Mouse (Mus musculus) frontal cortex, postnatal 25 days (tissue): ENCODE measurements around the gene Usp2.

Experiments used
- DNase-seq, 2 experiments: peaks; one replicate each; pipeline ENCODE4 v3.0.0; 2022; ENCODE audit warnings: low spot score in 2 of 2

The Usp2 gene

DNA sequence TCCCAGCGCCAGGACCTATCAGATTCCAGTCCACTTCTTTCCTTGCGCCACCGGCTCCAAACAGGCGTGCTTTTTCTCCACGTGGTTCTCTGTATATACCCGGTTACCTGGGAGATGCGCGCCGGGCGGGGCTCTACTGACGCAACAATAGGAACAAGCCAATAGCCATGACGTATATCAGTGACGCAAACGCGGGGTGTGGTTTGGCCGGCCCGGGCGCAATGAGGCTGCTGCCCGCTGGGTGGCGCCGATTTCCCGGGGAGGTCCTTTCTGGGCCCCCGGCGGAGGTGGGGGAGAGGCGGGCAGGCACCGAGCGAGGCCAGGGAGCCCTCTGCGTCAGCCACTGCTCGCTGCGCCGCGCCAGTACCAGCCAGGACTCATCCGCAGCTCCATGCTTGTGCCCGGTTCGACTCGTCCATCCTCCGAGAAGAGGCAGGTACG, at the start of gene Usp2:
TSS of gene Usp2 (plus strand) at position 237 of the 441 bp plus-strand sequence.
- peak; percentile 99 to 100 for DNase-seq

DNA sequence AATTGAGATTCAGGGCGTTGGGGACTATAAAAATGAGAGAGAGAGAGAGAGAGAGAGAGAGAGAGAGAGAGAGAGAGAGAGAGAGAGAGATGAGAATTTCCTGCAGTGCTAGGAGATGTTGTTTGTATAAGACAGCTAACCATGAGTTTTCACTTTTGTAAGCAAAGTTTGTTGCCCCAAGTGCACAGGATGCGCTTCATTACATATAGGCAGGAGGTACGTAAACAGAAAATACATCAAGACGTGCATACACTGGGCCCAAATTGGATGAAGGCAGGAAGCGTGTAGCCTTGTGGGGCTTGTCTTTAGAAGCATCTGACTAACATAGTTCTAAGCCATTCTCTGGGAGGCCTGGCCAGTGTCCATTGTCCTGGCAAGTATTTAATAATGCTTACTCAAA, 49.0 kb upstream of the Usp2 start:
- no peak for DNase-seq

DNA sequence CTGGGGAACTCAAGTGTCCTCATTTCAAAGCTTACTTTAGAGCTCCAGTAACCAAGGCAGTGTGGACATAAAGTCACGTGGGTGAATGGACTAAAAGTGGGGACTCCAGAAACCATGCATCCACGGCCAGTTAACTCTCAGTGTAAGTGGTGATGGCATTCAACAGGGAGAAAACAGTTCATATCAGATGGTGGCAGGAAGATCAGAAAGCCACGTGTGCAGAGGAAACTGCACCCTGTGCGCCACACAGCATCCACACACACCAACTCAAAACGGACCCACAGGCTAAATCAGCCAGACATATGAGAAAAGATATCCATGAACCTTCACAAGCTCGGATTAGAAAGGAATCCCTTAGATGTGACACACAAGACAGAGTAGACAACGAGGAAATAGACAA, 46.8 kb upstream of the Usp2 start:
- no peak for DNase-seq

DNA sequence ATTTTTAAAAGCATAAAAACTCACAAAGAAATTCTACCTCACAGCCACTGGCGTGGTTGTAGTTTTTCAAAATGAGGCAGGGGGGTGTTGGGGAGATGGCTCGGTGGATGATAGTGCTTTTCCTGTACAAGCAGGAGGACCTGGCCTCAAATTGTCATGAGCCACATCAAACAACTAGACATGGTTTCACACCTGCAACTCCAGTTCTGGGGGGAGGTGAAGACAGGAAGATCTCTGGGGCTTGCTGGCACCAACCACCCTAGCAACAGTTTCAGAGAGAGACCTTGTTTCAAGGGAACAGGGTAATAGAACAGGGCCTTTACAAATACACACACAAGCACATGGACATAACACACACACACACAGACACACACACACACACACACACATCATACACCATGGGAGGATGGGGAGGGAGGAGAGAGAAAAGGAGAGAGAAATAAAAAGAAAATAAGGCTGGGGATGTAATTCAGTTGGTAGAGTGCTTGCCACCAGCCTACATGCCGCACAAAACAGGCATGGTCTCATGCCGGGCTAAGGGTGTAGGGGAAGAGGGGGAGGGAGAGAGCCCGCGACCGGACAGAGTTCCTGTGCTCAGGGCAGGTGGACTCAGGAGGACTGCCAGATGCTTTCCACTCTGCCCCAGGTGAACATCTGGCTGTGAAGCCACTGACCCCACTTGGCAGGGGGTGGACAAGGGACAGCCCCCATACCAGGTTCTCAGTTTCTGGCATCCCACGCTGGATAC, 44.5 kb upstream of the Usp2 start:
- DNase-seq: no peak

DNA sequence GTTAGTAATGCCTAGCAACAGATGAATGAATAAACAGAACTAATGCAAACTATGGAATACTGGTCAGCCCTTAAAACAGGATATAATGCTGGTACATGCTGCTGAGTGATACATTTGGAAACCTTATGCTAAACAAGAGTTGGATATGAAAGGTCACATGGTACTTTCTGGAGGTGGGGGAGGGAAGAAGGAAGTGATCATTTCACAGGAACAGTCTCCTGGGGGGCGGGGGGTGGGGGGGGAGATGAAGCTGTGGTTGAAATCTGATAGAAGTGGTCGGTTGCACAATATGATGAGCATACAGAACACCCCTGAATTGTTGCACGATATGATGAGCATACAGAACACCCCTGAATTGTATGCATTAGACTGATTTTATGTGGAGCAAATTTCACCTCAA, 42.7 kb upstream of the Usp2 start:
- DNase-seq: no peak

DNA sequence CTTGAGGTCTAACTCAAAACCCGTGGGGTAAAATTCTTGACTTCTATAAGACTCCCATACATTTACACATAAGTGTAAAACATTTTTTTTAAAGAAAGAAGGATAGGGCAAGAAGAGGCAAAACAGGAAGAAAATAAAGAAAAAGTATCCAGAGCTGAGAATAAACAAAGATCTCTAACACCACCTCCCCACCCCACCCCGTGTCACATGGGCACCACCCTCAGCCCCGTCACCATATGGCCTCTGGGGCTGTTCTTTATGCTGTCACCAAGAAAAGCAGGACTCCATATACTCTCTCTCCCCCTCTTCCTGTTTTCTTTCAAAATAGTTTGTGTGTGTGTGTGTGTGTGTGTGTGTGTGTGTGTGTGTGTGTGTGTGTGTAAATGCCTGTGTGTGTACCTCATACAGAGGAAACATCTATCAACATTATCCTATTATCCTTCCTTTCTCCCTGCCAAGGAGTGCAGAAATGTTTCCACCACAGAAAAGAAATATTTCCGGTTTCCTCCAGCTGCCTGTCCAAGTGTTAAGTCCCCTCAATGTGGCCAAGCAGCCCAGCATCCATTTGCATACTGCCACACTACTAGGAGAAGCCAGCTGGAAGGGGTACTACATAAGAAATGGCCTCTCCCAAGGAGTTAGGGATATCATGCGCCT, 37.1 kb upstream of the Usp2 start:
- DNase-seq: no peak

DNA sequence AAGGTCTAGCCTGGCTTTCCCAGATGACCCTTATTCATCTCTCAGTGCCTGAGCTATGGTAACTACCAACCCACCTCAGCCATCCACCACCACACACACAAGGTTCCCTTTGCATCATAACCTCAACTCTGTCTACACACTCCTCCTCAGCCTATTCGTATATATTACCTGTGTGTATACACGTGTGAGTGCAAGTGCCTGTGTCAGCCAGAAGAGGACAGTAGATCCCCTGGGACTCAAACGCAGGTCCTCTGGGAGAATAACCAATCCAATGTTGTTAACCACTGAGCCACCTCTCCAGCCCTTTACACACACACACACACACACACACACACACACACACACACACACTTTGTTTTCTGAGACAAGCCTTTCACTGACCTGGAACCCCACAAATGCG, 36.2 kb upstream of the Usp2 start:
- DNase-seq: no peak

DNA sequence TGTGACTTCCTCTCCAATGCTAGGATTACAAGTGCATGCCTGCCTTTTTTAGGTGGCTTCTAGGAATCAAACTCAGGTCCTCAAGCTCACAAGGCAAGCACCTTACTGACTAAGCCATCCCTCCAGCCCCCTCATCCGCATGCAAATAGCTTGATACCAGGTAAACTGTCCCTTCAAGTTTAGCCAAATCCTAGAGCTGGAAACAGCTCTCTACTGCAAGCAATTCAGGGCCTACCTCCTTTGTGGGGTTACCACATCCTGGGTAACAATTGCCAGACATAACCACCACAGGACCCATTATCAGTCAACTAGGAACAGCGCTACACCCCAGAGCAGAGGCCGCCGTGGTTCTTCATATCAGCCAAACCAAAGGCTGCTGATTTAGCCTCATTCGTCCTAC, 35.7 kb upstream of the Usp2 start:
- no peak for DNase-seq

DNA sequence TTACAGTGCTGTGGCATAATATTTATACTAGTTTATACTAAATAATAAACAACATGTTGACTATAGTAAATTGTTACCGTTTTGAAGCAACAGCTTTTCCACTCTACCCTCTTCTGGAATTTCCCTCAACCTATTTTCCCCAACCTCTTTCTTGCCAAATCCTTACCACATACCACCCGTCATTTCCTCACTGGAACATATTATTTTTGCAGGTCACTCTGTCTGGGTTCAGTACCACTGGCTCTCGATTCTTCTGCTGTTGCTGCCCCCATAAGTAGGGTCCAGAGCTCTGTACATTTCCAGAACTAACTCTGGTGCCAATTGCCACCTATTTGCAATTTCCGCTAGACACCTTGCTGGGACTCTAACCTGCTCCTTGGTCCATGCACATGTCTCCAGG, 34.9 kb upstream of the Usp2 start:
- DNase-seq: no peak

DNA sequence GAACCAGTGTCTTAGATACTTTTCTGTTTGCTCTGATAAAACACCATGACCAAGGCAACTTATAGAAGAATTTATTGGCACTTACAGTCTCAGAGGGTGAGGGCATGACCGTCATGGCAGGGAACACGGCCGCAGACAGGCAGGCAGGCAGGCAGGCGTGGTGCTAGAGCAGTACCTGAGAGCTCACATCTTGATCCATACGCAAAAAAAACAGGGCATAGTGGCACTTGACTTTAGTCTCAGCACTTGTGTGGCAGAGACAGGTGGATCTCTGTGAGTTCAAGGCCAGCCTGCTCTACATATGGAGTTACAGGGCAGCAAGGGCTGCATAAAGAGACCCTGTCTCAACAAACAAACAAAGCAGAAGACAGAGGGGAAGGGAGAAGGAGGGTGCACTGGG, 33.5 kb upstream of the Usp2 start:
- DNase-seq: no peak

DNA sequence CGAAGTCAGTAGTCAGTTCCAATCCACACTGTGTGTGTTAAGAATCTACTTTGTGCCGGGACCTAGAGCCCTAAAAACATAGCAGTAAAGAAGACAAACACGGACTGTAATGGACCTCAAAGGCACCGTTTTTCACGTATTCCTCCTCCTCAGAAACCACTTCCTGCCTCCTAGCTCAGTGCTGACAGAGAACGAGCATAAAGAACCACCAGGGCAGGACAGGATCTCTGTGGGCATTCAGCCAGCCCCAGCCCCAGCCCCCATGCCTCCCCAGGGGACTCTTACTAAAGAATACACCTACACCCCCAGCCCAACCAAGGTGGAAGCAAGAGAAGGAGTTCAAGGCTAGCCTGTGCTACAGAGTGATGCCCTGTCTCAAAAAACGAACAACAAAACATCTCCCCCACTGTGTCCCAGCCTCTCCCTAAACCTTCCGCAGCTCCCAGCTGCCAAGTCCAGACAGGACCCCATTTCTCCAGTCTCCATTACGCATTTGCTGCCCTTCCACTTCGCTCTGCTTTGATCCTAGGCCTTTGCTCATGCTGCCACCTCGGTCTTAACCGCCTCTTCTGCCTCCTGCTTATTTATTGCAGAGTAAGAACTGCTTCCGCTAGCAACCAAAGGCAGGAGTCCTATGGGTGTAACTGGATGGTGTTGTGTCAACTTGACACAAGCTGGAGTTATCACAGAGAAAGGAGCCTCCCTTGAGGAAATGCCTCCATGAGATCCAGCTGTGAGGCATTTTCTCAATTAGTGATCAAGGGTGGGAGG, 32.7 kb upstream of the Usp2 start:
- no peak for DNase-seq

DNA sequence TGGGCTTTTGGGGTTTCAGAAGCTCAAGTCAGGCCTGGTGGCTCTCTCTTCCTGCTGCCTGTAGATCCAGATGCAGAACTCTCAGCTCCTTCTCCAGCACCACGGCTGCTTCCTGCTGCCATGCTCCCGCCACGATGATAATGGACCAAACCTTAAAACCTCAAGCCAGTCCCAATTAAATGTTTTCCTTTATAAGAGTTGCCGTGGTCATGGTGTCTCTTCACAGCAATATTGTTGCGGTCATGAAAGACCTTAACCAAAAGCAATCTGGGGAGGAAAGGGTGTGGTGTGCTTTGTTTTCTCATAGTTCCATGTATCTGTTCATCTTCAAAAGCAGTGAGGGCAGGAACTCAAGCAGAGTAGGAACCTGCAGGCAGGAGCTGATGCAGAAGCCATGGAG, 29.7 kb upstream of the Usp2 start:
- no peak for DNase-seq

DNA sequence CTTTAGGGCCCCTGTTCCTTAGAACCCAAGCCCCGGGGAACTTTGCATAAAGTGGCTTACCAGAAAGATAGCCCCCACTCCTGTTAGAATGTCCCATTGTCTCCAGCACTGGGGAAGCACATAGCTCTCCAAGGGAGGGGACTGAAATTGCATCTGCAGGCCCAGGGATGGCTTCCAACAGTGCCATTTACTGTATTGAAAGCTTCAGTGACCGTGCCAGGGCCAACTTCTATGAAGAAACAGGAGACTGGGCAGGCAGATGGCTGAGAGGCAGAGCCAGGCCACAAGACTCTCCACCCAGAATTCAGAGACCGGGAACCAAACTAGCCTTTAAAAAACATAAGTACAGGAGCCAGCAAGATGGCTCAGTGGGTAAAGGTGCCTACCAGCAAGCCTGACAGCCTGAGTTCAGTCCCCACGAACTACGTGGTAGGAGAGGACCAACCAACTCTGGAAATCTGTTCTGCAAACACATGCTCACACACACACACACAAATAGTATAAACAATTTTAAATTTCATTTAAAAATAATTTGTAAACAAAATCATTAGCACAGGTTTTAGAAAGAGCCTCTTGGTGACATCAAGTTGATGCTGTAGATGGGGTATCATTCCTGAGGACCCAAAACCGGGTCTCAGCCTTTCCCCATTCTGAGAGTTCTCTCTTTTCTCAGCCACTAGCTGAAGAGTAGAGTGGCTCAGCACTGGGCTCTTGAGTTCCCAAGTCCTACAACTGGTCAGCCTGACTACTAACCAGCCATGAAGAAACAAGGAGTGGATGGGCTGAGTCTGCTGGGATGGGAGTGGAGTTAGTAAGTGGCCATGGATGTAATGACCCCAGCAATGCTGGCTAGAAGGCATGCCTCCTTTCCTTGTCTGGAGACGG, 25.1 kb upstream of the Usp2 start:
- DNase-seq: no peak

DNA sequence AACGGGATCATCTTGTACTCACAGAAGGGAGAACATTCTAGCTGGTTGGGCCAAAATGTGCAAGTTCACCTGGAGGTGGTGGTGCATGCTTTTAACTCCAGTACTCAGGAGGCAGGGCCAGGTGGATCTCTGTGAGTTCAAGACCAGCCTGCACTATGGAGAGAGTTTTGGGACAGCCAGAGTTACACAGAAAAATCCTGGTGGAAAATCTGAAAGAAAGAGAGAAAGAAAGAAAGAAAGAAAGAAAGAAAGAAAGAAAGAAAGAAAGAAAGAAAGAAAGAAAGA, 24.5 kb upstream of the Usp2 start:
- DNase-seq: no peak

DNA sequence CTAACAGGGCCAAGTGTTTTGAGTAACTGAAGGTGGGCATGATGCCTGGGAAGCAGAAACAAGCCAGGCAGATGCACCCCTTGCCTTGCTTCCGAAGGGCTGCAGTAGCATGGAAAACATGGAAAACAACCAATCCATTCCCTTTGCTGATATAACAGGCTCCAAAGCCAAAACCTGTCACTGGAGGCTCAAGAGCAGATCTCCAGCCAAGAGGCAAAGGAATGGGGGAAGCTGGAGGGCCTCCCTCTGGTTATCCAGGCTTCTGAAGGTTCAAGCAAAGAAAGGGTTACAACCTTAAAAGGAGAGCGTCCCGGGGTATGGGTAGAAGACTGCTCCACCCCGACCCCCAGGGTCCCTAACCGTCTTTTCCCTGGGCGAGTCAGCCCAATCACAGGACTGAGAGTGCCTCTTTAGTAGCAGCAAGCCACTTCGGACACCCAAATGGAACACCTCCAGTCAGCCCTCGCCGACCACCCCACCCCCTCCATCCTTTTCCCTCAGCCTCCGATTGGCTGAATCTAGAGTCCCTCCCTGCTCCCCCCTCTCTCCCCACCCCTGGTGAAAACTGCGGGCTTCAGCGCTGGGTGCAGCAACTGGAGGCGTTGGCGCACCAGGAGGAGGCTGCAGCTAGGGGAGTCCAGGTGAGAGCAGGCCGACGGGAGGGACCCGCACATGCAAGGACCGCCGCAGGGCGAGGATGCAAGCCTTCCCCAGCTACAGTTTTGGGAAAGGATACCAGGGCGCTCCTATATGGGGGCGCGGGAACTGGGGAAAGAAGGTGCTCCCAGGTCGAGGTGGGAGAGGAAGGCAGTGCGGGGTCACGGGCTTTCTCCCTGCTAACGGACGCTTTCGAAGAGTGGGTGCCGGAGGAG, 23.7 kb upstream of the Usp2 start, which contains the start of gene Thy1:
TSS of gene Thy1 (plus strand) at position 549 of the 872 bp plus-strand sequence.
- peak; percentile 43 to 56 for DNase-seq

DNA sequence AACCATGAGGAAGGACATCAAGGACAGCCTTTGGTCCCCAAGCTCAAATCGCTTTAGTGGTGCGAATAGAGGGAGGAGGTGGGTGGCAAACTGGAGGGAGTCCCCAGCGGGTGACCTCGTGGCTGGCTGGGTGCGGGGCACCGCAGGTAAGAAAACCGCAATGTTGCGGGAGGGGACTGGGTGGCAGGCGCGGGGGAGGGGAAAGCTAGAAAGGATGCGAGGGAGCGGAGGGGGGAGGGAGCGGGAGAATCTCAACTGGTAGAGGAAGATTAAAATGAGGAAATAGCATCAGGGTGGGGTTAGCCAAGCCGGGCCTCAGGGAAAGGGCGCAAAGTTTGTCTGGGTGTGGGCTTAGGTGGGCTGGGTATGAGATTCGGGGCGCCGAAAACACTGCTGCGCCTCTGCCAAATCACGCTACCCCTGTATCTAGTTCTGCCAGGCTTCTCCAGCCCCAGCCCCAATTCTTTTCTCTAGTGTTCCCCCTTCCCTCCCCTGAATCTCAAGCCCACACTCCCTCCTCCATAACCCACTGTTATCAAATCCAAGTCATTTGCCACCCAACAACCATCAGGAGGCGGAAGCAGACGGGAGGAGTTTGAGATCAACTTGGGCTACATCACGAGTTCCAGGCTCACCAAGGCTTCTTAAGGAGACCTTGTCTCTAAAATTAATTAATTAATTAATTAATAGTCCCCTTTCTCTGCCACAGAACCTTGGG, 23.0 kb upstream of the Usp2 start:
- no peak for DNase-seq

DNA sequence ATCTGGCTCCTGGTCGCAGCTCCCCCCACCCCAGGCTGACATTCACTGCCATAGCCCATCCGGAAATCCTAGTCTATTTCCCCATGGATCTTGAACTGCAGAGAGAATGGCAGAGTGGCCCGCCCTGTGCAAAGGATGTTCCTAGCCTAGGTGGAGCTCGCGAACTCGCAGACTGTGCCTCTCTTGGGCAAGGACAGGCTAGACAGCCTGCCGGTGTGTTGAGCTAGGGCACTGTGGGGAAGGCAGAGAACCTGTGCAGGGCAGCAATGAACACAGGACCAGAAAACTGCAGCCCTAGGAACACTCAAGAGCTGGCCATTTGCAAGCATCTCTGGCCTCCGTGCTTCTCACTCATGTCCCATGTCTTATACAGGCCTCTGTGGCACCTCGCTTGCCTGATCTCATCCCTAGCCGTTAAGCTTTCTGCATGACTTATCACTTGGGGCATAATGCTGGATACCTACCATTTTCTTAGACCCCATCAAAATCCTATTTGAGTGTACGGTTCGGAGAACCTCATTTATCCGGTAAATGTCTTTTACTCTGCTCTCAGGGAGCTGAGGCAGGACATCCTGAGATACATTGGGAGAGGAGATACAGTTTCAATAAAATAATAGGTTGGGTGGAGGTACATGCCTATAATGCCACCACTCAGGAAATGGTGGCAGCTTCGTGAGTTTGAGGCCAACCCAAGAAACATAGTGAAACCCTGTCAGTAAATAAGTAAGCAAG, 22.2 kb upstream of the Usp2 start:
- no peak for DNase-seq

DNA sequence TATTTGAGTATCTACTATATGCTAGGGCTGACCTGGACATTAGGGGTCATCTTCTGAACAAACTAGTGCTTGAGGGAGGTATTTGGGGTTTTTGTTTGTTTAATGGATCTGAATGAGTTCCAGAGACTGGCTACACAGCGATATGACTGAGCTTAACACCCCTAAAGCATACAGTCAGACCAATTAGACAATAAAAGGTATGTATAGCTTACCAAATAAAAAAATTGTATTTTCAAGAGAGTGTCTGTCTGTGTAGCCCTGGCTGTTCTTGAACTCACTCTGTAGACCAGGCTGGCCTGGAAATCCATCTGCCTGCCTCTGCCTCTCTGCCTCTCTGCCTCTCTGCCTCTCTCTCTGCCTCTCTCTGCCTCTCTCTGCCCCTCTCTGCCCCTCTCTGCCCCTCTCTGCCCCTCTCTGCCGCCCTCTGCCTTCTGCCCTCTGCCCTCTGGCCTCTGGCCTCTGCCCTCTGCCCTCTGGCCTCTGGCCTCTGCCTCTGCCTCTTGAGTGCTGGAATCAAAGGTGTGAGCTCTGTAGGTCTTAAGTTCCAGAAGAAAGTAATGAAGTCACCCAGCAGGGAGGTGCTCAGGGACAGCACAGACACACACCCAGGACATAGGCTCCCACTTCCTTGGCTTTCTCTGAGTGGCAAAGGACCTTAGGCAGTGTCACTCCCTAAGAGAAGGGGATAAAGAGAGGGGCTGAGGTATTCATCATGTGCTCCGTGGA, 21.5 kb upstream of the Usp2 start:
- no peak for DNase-seq

DNA sequence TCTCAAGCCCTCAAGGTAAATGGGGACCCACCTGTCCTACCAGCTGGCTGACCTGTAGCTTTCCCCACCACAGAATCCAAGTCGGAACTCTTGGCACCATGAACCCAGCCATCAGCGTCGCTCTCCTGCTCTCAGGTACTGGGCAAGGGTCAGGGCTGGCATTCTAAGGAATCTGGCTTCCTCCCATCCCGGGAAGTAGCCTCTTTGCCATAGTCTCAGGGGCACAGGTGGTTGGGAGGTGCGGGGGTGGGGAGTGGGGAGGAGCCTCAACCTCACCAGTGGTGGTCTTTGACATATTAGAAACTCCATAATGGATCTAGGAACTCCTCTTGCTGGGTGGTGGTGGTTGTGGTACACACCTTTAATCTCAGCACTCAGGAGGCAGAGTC, 20.9 kb upstream of the Usp2 start:
- DNase-seq: no peak
